Mouse (Mus musculus): ENCODE results near the gene Syne1. TPM values are rescaled to one million over a fixed set of nuclear protein-coding genes. Genes with fewer than 3 reads are reported as not detected.

Gene Syne1
- 12.8 and 17.5 TPM in 2 replicates for polyA plus RNA-seq (2012; ENCODE audit: insufficient read depth, insufficient read length, missing spikeins)

DNA sequence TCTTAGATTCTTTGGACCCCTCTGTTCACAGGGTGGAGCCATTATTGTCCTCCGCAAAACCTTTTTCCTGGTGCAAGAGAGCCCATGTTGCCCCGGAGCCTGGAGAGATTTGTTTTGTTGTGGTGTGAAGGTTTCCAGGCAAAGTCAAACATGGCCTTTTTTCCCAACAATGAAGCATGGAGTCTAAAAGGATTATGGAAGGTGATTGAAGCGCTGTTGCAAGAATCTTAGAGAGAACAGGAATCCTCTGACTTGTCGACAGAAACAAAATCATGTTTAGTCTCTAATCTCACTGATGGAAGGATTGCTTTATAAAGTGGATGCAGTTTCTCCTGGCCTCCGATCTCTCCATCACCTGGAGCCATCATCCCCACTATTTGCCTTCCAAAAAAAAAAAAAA is at the start of gene Syne1:
Gene Syne1 (minus strand): TSS at position 101 of the 400 bp plus-strand sequence.
- Histone ChIP-seq H3K4me3 (ENCODE audit: insufficient read depth, low read length) (no peak within 1 kb of the TSS), H3K27ac (ENCODE audit: insufficient read depth, low read depth, low read length) (no peak within 1 kb of the TSS), H3K4me1 (ENCODE audit: control insufficient read depth, insufficient read depth, low read length) (no peaks in the 10 kb centered on the region)
- no peak for TF ChIP-seq CTCF (IDR thresholded peaks at IDR 0.05; ENCODE audit: low read depth, low read length)

DNA sequence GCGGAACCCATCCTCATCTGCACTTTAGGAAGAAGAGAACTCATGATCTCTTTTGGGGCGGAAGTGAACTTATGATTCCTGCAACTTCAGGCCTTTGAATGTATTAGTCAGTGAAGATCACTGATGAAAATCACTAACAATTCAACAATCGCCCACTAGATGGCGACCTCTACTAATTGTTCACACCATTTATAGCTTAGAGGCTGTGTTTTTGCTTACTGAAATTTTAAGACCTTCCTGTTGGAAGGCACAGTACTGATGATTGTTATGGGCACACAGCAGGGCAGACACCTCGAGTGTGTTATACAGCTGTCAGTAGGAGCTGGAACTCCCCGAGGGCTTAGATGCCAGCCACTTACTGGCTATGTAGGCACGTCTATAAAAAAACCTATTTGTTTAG is 48.8 kb upstream of the Syne1 start:
- Histone ChIP-seq H3K4me3 (ENCODE audit: insufficient read depth, low read length) (no peak overlapping the region), H3K27ac (ENCODE audit: insufficient read depth, low read depth, low read length) (no peak overlapping the region), H3K4me1 (ENCODE audit: control insufficient read depth, insufficient read depth, low read length) (no peaks in the 10 kb centered on the region)
- TF ChIP-seq CTCF (IDR thresholded peaks at IDR 0.05; ENCODE audit: low read depth, low read length), result no peak

GRCm38 (mm10) chr10:5596559-5596958 is 45.3 kb upstream of the Syne1 start:
- H3K4me3 ChIP-seq (ENCODE audit: insufficient read depth, low read length), result no peak overlapping the region
- TF ChIP-seq CTCF (IDR thresholded peaks at IDR 0.05; ENCODE audit: low read depth, low read length), result no peak
- no peak for TF ChIP-seq POLR2A (IDR thresholded peaks at IDR 0.05; ENCODE audit: borderline replicate concordance, low read depth, low read length)
- no peak overlapping the region for H3K27ac ChIP-seq (ENCODE audit: insufficient read depth, low read depth, low read length)

DNA sequence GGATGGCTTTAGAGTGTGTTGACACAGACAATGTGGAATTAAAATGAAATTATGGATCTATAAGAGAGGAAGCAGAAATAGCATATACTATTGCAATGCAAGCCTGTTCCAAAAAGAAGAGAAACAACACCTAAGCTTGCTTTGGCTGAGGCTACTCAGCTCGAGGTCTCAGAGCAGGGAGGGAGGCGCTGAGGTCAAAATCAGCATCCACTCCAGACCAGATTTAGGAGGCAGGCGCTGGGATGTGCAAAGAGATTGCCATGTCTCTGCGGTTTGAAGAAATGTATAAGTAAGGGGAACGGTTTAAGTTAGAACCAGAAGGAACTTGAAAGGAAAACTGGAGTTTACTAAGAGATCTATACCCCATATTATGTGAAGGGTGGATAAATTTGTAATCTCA is 43.2 kb upstream of the Syne1 start:
- TF ChIP-seq CTCF (IDR thresholded peaks at IDR 0.05; ENCODE audit: low read depth, low read length), result no peak
- no peak for TF ChIP-seq POLR2A (IDR thresholded peaks at IDR 0.05; ENCODE audit: borderline replicate concordance, low read depth, low read length)
- Histone ChIP-seq H3K27ac (ENCODE audit: insufficient read depth, low read depth, low read length) (no peak overlapping the region), H3K4me3 (ENCODE audit: insufficient read depth, low read length) (no peak overlapping the region), H3K4me1 (ENCODE audit: control insufficient read depth, insufficient read depth, low read length) (no peaks in the 10 kb centered on the region)

More at GRCm38 (mm10) chr10:5596559-5596958, 45.3 kb upstream of the Syne1 start:
- no peaks in the 10 kb centered on the region for H3K4me1 ChIP-seq (ENCODE audit: control insufficient read depth, insufficient read depth, low read length)

GRCm38 (mm10) chr10:5593464-5593863 is 42.2 kb upstream of the Syne1 start, which contains the start of gene Myct1:
Gene Myct1, plus strand, starts transcription at chr10:5593775.
- no peak within 1 kb of the TSS for H3K27ac ChIP-seq (ENCODE audit: insufficient read depth, low read depth, low read length)
- no peak within 1 kb of the TSS for H3K4me3 ChIP-seq (ENCODE audit: insufficient read depth, low read length)
- TF ChIP-seq POLR2A (IDR thresholded peaks at IDR 0.05; ENCODE audit: borderline replicate concordance, low read depth, low read length) (no peak), CTCF (IDR thresholded peaks at IDR 0.05; ENCODE audit: low read depth, low read length) (no peak)
- no peaks in the 10 kb centered on the region for H3K4me1 ChIP-seq (ENCODE audit: control insufficient read depth, insufficient read depth, low read length)

- no peak for TF ChIP-seq CTCF (IDR thresholded peaks at IDR 0.05; ENCODE audit: low read depth, low read length)
- no peak for TF ChIP-seq POLR2A (IDR thresholded peaks at IDR 0.05; ENCODE audit: borderline replicate concordance, low read depth, low read length)
- no peak overlapping the region for H3K4me3 ChIP-seq (ENCODE audit: insufficient read depth, low read length)
- no peak overlapping the region for H3K27ac ChIP-seq (ENCODE audit: insufficient read depth, low read depth, low read length)
- no peaks in the 10 kb centered on the region for H3K4me1 ChIP-seq (ENCODE audit: control insufficient read depth, insufficient read depth, low read length)
Observed at GRCm38 (mm10) chr10:5591996-5592395, 40.7 kb upstream of the Syne1 start.

GRCm38 (mm10) chr10:5591061-5591460 is 39.8 kb upstream of the Syne1 start:
- H3K4me3 ChIP-seq (ENCODE audit: insufficient read depth, low read length), result no peak overlapping the region
- H3K4me1 ChIP-seq (ENCODE audit: control insufficient read depth, insufficient read depth, low read length), result no peaks in the 10 kb centered on the region
- no peak for TF ChIP-seq CTCF (IDR thresholded peaks at IDR 0.05; ENCODE audit: low read depth, low read length)
- TF ChIP-seq POLR2A (IDR thresholded peaks at IDR 0.05; ENCODE audit: borderline replicate concordance, low read depth, low read length), result no peak
- H3K27ac ChIP-seq (ENCODE audit: insufficient read depth, low read depth, low read length), result no peak overlapping the region

GRCm38 (mm10) chr10:5573328-5573727 is 22.0 kb upstream of the Syne1 start:
- no peaks in the 10 kb centered on the region for H3K4me1 ChIP-seq (ENCODE audit: control insufficient read depth, insufficient read depth, low read length)
- no peak overlapping the region for H3K27ac ChIP-seq (ENCODE audit: insufficient read depth, low read depth, low read length)
- H3K4me3 ChIP-seq (ENCODE audit: insufficient read depth, low read length), result no peak overlapping the region
- TF ChIP-seq POLR2A (IDR thresholded peaks at IDR 0.05; ENCODE audit: borderline replicate concordance, low read depth, low read length) (no peak), CTCF (IDR thresholded peaks at IDR 0.05; ENCODE audit: low read depth, low read length) (peak; percentile 21; the same call in 1 of the 2 replicates)

GRCm38 (mm10) chr10:5571332-5571731 is 20.1 kb upstream of the Syne1 start:
- no peak overlapping the region for H3K4me3 ChIP-seq (ENCODE audit: insufficient read depth, low read length)

GRCm38 (mm10) chr10:5570059-5570458 is 18.8 kb upstream of the Syne1 start:
- Histone ChIP-seq H3K4me3 (ENCODE audit: insufficient read depth, low read length) (no peak overlapping the region), H3K27ac (ENCODE audit: insufficient read depth, low read depth, low read length) (no peak overlapping the region), H3K4me1 (ENCODE audit: control insufficient read depth, insufficient read depth, low read length) (no peaks in the 10 kb centered on the region)
- TF ChIP-seq CTCF (IDR thresholded peaks at IDR 0.05; ENCODE audit: low read depth, low read length) (no peak), POLR2A (IDR thresholded peaks at IDR 0.05; ENCODE audit: borderline replicate concordance, low read depth, low read length) (no peak)

More at GRCm38 (mm10) chr10:5571332-5571731, 20.1 kb upstream of the Syne1 start:
- H3K4me1 ChIP-seq (ENCODE audit: control insufficient read depth, insufficient read depth, low read length), result no peaks in the 10 kb centered on the region
- no peak overlapping the region for H3K27ac ChIP-seq (ENCODE audit: insufficient read depth, low read depth, low read length)
- no peak for TF ChIP-seq POLR2A (IDR thresholded peaks at IDR 0.05; ENCODE audit: borderline replicate concordance, low read depth, low read length)
- TF ChIP-seq CTCF (IDR thresholded peaks at IDR 0.05; ENCODE audit: low read depth, low read length), result no peak

DNA sequence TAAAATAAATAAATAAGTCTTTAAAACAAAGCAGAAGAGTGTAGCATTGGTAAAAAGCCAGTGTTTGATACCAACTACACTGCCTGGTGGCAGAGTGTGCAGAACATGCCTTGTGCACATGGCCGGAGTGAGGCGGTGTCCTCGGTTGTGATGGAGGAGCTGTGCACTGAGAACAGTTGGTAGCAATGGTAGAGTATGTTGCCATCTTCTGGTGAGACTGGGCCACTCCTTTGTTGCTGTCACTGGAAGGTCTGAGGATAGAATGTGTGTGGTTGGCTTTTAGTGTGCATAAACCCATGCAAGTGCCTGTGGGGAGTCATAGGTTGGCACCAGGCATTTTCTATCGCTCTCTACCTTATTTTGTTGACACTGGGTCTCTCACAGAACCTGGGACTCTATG is 17.7 kb upstream of the Syne1 start:
- TF ChIP-seq POLR2A (IDR thresholded peaks at IDR 0.05; ENCODE audit: borderline replicate concordance, low read depth, low read length), result no peak
- TF ChIP-seq CTCF (IDR thresholded peaks at IDR 0.05; ENCODE audit: low read depth, low read length), result no peak
- Histone ChIP-seq H3K4me1 (ENCODE audit: control insufficient read depth, insufficient read depth, low read length) (no peaks in the 10 kb centered on the region), H3K4me3 (ENCODE audit: insufficient read depth, low read length) (no peak overlapping the region), H3K27ac (ENCODE audit: insufficient read depth, low read depth, low read length) (no peak overlapping the region)

Data from bone marrow macrophage, adult 2 months (primary cell).